Mouse (Mus musculus) embryonic fibroblast, embryonic 13.5 days (primary cell): ENCODE results near the gene Pygm.

Source experiments
- CTCF ChIP-seq: IDR thresholded peaks from 2 replicates; pipeline ENCODE4 v1.5.1; 2011; ENCODE audit warnings: mild to moderate bottlenecking, control low read depth, low read length, moderate library complexity, borderline replicate concordance; ENCODE audit not compliant: insufficient read depth
- POLR2A ChIP-seq: IDR thresholded peaks from 2 replicates; pipeline ENCODE4 v1.6.1; 2011; ENCODE audit warnings: low read depth, mild to moderate bottlenecking, control low read depth, low read length, moderate library complexity

- TF ChIP-seq CTCF (no peak), POLR2A (no peak)
These were observed 6.7 kb upstream of the Pygm start for GRCm38 (mm10) chr19:6377327-6378040.
